Mouse (Mus musculus): ENCODE results near the gene Nif3l1.

Gene Nif3l1

DNA sequence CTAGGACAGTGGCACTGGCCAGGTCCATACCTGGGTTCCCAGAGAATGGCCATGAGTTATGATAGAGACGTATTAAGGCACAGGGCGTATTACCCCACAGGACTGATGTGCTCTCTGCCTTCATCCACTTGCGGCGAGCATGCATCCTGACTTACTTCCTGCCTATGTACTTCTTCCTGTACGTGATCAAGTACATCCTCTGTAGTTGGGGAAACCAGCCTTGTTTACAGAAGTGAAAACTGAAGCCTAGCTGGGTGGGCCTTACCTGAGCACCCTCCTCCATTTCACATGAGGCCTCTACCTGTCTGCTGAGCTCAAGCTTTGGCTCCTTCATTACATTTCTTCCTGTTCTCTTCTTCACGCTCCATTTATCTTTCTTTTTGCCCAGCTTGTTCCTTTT is 9.4 kb downstream of the Nif3l1 start:
- DNase-seq (ENCODE audit: low read depth in 2 of 2, low spot score in 2 of 2) = peak; percentile 32 to 42

DNA sequence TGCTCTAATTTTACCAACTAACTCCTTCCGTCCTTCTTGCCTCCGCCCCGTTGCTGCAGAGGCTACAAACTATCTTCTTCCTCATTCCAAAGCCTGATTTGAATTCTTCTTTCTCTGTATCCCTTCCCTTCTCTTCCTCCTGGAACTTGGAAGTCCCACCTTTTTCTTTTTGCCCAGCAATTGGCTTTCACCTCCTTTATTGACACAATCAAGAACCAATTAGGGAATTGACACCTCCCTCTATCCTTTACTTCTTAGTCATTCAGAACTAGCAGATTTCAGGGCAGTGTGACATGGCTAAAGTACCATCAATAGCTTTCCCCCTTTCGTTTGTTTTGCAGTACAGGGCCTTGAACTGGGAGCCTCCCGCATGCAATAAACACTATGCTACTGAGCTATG is 13.2 kb downstream of the Nif3l1 start:
- no peak for DNase-seq (ENCODE audit: low read depth in 2 of 2, low spot score in 2 of 2)

- DNase-seq (ENCODE audit: low read depth in 2 of 2, low spot score in 2 of 2) = no peak
These were observed 13.9 kb downstream of the Nif3l1 start for GRCm38 (mm10) chr1:58458867-58459266.

DNA sequence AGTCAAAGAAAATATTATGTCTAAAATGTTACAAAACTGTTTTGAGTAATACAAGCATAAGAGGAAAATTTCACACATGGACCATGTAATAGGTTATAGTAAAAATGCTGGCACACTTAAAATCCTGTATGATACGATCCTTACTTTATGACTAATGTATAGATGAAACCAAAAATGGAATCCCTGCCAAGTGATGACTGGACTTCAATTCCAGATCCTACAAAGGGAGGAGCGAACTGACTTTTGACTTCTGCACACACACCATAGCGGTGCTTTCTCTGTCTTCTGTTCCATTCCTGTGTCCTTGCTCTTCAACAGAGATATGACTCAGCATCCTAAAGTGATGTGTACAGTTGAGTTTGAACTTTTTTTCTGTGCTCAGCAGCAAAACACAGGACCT is 15.6 kb downstream of the Nif3l1 start:
- no peak for DNase-seq (ENCODE audit: low read depth in 2 of 2, low spot score in 2 of 2)

GRCm38 (mm10) chr1:58463935-58464334 is 19.0 kb downstream of the Nif3l1 start:
- DNase-seq (ENCODE audit: low read depth in 2 of 2, low spot score in 2 of 2) = no peak

DNA sequence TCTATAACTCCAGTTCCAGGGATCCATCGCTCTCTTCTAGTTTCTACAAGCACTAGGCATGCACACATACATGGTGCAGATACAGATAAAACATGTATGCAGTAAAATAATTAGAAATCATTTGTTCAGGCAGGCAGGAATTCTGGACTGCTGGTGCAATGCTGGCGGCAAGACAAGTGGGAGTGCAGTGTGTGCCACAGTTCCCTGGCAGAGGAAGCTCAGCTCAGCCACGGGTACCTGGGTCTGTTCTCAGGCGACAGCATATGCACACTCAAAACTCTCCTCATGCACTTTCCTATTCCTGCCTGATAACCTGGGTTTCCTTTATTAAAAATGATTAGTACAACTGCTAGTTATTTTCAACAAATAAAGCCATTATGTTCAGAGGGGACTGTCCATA is 20.1 kb downstream of the Nif3l1 start:
- DNase-seq (ENCODE audit: low read depth in 2 of 2, low spot score in 2 of 2) = no peak

GRCm38 (mm10) chr1:58465561-58465960 is 20.6 kb downstream of the Nif3l1 start:
- DNase-seq (ENCODE audit: low read depth in 2 of 2, low spot score in 2 of 2) = no peak

GRCm38 (mm10) chr1:58475662-58476061 is 30.7 kb downstream of the Nif3l1 start:
- no peak for DNase-seq (ENCODE audit: low read depth in 2 of 2, low spot score in 2 of 2)

- no peak for DNase-seq (ENCODE audit: low read depth in 2 of 2, low spot score in 2 of 2)
These were observed 37.7 kb downstream of the Nif3l1 start for GRCm38 (mm10) chr1:58482647-58483046.

- DNase-seq (ENCODE audit: low read depth in 2 of 2, low spot score in 2 of 2) = no peak
These were observed 50.7 kb downstream of the Nif3l1 start for GRCm38 (mm10) chr1:58495603-58496002.

DNA sequence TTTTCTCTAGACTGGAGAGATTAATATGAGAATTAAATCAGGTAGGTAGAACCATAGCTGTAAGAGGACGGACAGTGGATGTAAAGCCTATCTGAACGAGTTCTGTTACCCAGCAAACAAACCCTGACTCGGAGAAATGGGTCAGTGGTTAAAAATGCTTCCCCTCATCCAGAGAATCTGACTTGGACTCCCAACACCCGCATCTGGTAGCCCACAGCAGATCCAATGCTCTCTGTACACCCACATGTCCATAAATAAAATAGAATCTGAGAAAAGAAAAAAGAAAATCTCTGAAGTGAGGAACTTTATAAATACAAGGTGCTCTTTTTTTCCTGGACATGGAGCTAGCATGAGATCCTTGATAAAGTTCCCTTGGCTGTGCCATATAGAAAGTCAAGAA is 52.7 kb downstream of the Nif3l1 start:
- DNase-seq (ENCODE audit: low read depth in 2 of 2, low spot score in 2 of 2) = no peak

- no peak for DNase-seq (ENCODE audit: low read depth in 2 of 2, low spot score in 2 of 2)
These were observed 53.8 kb downstream of the Nif3l1 start for GRCm38 (mm10) chr1:58498758-58499157.

- no peak for DNase-seq (ENCODE audit: low read depth in 2 of 2, low spot score in 2 of 2)
These were observed 58.2 kb downstream of the Nif3l1 start for GRCm38 (mm10) chr1:58503134-58503533.

DNA sequence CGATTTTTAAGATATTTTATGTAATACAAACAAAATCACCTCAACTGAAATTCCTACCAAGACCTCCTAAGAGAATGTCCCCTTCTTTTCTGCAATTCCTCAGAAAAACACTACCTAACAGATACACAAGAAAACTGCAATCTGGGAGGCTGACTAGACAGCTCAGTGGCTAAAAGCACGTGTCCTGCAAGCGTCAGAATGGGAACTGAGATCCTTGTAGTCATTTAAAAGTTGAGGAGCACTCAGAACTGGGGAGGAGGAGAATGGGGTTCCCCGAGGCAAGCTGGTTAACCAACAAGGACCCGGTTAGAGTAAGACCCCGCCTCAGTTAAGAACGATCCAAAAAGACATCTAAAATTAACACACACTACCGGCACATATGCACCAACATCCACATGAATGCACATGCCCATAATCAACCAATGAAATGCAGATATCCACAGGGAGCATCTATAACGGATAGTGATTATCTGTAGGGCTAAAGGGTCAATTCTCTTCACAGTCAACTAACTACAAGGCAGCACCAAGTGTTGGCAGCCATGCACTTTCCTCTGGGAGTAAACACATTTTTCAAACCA is 58.9 kb downstream of the Nif3l1 start:
- no peak for DNase-seq (ENCODE audit: low read depth in 2 of 2, low spot score in 2 of 2)

DNA sequence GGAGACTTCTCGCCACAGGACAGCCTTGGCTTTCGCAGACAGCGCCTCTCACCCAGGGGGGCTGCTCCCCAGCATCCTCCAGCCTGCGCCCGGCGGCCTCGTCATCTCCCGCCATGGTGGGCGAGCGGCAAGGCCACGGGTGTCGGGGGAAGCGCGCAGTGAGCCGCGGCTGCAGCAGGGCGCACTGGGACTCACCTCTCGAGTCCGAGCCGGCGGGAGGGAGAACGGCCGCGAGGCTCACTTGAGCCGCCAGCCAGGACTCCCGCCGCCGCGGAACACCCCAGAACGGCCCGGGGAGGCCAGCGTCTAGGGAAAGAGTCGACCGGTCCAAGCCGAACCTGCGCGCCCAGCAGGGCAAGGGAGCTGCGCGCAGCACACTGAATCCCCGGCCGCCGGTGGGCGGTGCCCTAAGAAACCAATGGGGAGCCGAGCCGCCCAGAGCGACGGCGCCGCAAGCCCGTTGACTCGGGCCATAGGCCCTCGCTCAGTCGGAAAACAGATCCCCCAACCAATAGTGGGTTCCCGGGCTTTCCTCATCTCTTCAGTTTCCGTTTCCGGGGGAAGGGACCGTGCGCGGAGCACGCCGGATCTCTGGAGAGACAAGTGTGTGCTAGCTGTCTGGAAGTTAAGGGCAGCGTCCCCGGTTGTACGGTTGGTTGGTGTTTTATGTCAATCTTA is 59.8 kb downstream of the Nif3l1 start, which contains the start of gene Orc2:
TSS of gene Orc2 (minus strand) at position 533 of the 678 bp plus-strand sequence.
- peak; percentile 85 to 86 for DNase-seq (ENCODE audit: low read depth in 2 of 2, low spot score in 2 of 2)

DNA sequence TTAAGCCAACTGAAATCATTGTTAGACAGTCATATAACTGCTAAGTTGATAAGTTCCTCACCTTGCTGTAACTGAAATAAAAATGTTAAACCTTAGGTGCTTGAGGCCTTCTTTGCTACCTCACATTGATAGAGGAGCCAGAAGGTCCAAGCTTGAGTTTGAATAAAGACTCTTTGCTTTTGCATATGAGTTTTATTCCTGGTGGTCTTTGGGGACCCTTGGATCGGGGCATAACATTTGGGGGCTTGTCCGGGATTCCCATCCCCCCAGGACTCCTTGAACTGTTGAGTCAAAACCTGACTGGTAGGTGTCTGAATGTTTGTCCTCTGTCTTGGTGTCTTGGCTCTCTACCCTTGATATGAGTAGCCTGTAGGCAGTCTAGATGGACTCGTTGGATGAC is 62.3 kb downstream of the Nif3l1 start:
- DNase-seq (ENCODE audit: low read depth in 2 of 2, low spot score in 2 of 2) = no peak

Measured in CD8-positive naive resting alpha-beta T cell, adult 2 months (primary cell).